Mouse (Mus musculus): ENCODE measurements around the gene Numb. TPM values are rescaled to one million over a fixed set of nuclear protein-coding genes. Genes with fewer than 3 reads are reported as not detected.
A peak's percentile ranks its signal among the peaks of the same experiment; 100 is the strongest.

Gene Numb
- total RNA-seq, 1 experiment from 2014 or later, result 47.3 TPM

- DNase-seq, result no peak
Observed at GRCm38 (mm10) chr12:83782669-83783068, 139.1 kb downstream of the Numb start.

- no peak for DNase-seq
Observed at GRCm38 (mm10) chr12:83781640-83782278, 140.0 kb downstream of the Numb start.

- no peak for DNase-seq
Observed at GRCm38 (mm10) chr12:83781204-83781603, 140.5 kb downstream of the Numb start.

- no peak for DNase-seq
Observed at GRCm38 (mm10) chr12:83780181-83780580, 141.6 kb downstream of the Numb start.

GRCm38 (mm10) chr12:83776766-83777165, 145.0 kb downstream of the Numb start:
- no peak for DNase-seq

GRCm38 (mm10) chr12:83775621-83776020, 146.1 kb downstream of the Numb start:
- DNase-seq, result no peak

- peak; percentile 82 for DNase-seq
Observed at GRCm38 (mm10) chr12:83770418-83771256, 151.1 kb downstream of the Numb start.

GRCm38 (mm10) chr12:83768235-83768899, 153.4 kb downstream of the Numb start:
- DNase-seq, result no peak

- no peak for DNase-seq
Observed at GRCm38 (mm10) chr12:83767833-83768232, 153.9 kb downstream of the Numb start.

- DNase-seq, result no peak
Observed at GRCm38 (mm10) chr12:83765965-83766603, 155.7 kb downstream of the Numb start.

- DNase-seq, result no peak
Observed at GRCm38 (mm10) chr12:83764519-83764918, 157.2 kb downstream of the Numb start.

GRCm38 (mm10) chr12:83764044-83764365, 157.7 kb downstream of the Numb start:
- no peak for DNase-seq

- DNase-seq, result peak; percentile 63
Observed at GRCm38 (mm10) chr12:83763311-83764043, 158.3 kb downstream of the Numb start, which contains the start of gene Papln. TSS of gene Papln (plus strand) at chr12:83763634.

GRCm38 (mm10) chr12:83762706-83763105, 159.0 kb downstream of the Numb start:
- peak; percentile 47 for DNase-seq

- no peak for DNase-seq
Observed at GRCm38 (mm10) chr12:83760201-83760600, 161.5 kb downstream of the Numb start.

GRCm38 (mm10) chr12:83758735-83759134, 163.0 kb downstream of the Numb start:
- DNase-seq, result no peak

GRCm38 (mm10) chr12:83752495-83752894, 169.2 kb downstream of the Numb start:
- peak; percentile 22 for DNase-seq

GRCm38 (mm10) chr12:83749186-83749585, 172.5 kb downstream of the Numb start:
- no peak for DNase-seq
